Mouse (Mus musculus) left cerebral cortex, adult 9 months (tissue): ENCODE results near the gene Hdac1.

Source experiments
- DNase-seq, 2 experiments: peaks; one replicate each; pipeline ENCODE4 v3.0.0; 2022; ENCODE audit warnings: low spot score in 2 of 2

Hdac1 gene

DNA sequence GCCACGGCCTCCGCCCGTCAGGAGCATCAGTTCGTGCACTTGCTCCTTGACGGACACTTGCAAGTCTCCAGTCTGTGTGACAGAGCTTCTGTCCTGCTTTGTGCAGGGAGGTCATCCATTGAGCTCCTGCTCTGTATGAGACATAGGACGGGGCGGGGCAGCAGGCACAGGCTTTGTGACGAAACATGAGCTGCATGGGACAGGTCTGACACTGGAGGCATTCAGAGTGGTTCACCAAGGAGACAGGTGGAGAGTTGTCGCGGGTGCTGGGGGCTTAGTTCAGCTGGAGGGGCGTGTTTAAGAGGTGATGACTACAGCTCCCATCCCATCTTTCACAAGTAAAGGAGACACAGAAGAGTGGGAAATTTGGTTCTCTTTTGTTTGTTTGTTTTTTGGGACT lies 66.5 kb downstream of the Hdac1 start:
- DNase-seq = no peak
